Mouse (Mus musculus) MEL-GATA-1-ER (cell line): ENCODE results near the gene Spem2.
"Not testable (repeated sequence)": the region's sequence is repeated elsewhere in the genome, so short reads cannot be mapped to it uniquely, and the experiment has no call there.

Experiments used
- DNase-seq: peaks from one replicate; pipeline ENCODE4 v3.0.0-alpha.2; 2012; ENCODE audit warnings: low read depth; ENCODE audit errors: extremely low read depth

The Spem2 gene

DNA sequence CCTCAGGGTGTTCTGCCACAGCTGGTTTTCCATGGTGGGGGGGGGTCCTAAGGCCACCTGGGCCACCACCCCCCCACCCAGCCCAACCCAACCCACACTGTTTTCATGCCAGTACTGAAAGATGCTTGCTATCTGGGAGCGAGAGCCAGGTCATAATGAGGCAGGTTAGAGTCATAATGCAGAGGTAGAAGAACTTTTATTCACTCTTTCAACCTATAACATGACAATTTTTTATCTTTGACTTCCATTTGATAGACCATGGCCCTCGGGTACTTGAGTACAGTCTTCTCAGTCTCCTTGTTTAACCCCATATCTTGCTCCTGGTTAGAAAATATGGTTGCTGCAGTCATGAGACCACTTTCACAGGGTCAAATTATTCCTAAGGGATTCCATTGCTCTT is at the start of gene Spem2:
Gene Spem2 (minus strand): TSS at position 101 of the 400 bp plus-strand sequence.
- DNase-seq: no peak

GRCm38 (mm10) chr11:69867335-69867734 is 49.1 kb upstream of the Spem2 start:
- no peak for DNase-seq

DNA sequence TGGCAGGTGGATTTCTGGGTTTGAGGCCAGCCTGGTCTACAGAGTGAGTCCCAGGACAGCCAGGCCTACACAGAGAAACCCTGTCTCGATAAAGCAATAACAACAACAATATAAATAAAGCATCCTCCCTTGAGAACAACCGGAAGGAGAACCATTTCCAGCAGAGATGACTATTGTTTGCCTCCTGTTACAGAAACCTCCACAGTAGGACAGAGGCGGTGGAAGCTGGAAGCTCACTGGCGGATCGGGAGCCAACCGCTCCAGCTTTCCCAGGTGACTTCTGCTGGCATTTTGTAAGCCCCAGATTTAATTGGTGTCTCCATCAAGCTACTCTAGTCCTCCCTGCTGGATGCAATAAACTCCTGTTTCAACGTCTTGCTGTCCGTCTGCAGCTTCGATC is 47.3 kb upstream of the Spem2 start:
- no peak for DNase-seq

- DNase-seq: no peak
These were observed 46.0 kb upstream of the Spem2 start for GRCm38 (mm10) chr11:69864138-69864860.

DNA sequence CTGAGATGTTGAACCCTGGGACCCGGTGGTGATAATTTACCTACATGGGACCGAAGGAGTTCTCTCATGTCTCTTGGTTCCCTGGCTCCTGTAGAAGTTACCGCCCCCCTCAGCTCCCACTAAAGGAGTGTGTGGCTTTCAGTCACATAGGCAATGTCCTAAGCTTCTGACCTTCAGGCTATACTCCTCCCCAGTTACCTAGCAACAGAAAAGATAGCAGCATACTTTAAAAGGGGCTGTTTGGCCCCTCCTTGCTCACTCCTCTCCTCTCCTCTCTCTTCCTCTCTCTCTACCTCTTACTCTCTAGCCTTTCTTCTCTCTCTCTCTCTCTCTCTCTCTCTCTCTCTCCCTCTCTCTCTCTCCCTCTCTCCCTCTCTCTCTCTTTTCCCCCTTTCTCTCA is 45.5 kb upstream of the Spem2 start:
- not testable (repeated sequence) for DNase-seq

- no peak for DNase-seq
These were observed 40.1 kb upstream of the Spem2 start, which contains the start of gene Tnk1 for GRCm38 (mm10) chr11:69858113-69858998. TSS of gene Tnk1 (minus strand) at chr11:69858730.

DNA sequence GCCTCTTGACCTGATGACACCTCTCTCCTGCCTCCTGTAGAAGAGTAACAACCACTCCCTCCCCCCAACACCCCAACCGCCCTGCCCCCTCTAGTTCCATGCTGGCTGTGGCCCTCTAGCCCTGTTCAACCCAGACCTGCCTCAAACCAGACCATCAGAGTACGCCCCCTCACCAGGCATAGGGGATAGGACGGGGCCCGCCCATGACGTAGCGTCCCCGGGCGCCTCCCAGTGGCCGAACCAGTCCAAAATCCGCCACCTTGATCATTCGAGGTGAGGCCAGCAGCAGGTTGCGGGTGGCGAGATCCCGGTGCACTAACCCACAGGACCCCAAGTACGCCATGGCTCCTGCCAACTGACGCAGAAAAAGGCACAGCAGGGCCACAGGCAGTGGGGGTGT is 37.1 kb upstream of the Spem2 start:
- DNase-seq: no peak

GRCm38 (mm10) chr11:69854680-69855079 is 36.4 kb upstream of the Spem2 start:
- DNase-seq: no peak

- DNase-seq: peak; percentile 95
These were observed 35.7 kb upstream of the Spem2 start for GRCm38 (mm10) chr11:69853994-69854393.

GRCm38 (mm10) chr11:69850754-69851153 is 32.5 kb upstream of the Spem2 start:
- DNase-seq: no peak

DNA sequence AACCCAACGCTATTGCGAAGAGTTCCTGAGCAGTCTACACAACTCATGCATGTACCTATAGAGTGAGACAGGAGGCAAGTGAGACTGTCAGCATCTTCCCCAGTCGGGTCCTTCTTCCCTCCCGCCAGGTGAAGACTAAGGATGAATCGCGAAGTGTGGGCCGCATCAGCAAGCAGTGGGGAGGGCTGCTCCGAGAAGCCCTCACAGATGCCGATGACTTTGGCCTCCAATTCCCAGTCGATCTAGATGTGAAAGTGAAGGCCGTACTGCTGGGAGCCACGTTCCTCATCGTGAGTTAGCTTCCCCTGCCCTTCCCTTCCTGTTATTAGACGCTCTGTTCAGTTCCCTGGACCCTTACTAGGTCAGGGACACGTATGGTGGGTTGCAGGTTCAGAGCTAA is 31.6 kb upstream of the Spem2 start:
- DNase-seq: no peak

DNA sequence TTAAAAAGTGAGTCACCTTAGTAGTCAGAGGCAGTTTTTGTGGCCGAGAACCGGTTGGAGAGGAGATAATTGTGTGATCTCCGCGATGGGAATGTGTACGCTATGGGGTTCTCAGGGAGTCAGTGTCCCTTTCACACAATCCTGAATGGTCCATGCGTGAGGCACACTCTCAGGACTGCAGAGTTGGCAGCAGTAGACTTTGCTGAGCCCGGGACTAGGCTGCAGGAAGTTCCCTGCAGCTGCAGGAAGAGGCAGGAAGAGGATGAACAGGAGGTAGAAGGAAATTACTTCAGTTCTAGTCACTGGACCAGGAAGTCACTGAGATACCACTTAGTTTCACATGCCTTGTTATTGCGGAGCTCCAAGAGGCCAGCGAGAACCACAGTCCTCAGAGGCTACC is 30.9 kb upstream of the Spem2 start:
- DNase-seq: no peak

DNA sequence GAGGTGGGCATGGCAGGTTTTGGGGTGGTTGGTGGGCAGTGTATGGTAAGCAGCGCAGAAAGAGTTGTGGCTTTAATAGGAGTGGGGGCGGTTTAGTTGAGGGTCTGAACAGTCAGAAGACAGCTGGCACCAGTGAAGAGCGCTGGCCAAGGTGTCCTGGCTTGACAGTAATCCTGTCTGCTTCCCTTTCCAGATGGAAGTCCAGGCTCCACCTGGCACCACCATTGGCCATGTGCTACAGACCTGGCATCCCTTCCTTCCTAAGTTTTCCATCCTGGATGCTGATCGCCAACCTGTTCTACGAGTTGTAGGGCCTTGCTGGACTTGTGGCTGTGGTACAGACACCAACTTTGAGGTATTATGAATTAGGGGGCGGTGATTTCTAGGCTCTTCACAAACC is 29.8 kb upstream of the Spem2 start:
- no peak for DNase-seq

- no peak for DNase-seq
These were observed 28.7 kb upstream of the Spem2 start for GRCm38 (mm10) chr11:69846738-69847688.

DNA sequence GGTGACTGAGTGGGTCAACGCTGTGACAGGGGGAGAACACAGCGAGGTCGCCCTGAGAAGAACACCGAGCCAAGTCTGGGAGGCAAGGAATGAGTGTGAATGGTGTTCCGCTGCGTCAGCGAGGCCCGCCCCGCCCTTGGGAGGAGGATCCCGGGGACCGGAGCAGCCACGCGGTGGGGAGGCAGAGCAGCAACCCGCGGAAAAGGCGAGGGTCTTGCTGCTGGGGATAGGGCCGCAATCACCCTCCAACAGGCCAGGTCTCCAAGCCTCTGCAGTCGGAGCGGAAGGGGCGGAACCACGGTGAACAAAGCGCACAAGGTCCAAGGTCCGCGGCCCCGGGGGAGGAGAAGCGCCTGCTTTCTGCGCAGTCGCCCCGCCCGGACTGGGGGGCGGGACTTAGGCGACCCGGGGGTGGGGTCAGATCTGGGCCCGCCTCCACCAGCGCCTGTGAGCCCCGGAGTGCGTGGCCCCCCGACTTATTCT is 28.0 kb upstream of the Spem2 start, which contains the start of gene Plscr3:
Gene Plscr3 (plus strand): TSS at position 179 of the 483 bp plus-strand sequence.
- peak; percentile 80 for DNase-seq

GRCm38 (mm10) chr11:69838714-69839104 is 20.4 kb upstream of the Spem2 start:
- DNase-seq: peak; percentile 49

DNA sequence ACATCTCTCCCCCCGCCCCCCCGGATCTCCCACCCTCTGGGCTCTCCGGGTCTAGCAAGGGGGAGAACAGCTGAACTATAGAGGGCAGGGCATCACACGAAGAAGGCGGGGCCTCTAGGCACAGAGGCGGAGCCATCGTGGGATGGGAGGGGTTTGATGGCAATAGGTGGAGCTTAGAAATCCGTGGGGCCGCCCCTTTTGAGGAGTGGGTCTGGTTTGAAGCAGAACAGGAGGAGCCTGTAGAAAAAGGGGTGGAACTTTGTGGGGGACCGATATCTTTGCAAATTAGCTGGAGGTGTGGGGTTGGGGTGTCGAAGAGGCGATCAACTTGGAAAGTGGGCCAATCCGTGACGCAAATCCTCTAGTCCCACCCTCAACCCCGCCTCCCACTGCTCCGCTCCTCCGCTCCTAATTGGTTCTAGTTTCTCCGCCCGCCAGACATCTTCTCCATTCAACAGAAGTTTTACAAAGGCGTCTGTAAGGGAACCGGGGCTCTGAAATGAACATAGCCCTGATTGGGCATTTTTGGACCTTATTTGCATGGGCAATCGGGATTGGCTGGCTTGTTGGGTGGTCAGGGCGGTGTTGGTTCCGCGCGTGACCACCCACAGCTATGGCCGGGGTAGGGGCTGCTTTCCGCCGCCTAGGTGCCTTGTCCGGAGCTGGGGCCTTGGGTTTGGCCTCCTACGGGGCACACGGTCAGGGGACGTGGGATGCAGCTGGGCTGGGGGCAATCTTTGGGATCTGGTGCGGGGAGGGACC is 19.9 kb upstream of the Spem2 start, which contains the start of gene Tmem256:
Gene Tmem256 (plus strand): TSS at position 563 of the 762 bp plus-strand sequence.
- DNase-seq: peak; percentile 98

DNA sequence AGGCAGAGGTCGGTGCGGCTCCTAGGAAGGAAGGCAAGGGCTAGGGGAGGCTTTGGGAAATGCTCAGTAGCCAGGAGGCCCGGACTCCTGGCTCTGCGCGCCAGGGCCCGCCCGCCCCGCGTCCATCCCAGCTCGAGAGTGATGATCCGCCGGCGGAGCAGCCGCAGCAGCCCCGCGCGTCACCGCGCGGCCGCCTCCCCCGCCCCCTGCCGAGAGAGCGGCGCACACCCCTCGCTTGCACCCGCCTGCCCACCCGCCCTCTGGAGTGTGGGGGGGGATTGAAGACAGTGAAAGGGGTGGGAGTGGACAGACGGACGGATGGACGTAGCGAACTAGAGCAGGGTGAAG is 19.3 kb upstream of the Spem2 start, which contains the start of gene Nlgn2:
Gene Nlgn2 (minus strand): TSS at position 181 of the 348 bp plus-strand sequence.
- DNase-seq: no peak

DNA sequence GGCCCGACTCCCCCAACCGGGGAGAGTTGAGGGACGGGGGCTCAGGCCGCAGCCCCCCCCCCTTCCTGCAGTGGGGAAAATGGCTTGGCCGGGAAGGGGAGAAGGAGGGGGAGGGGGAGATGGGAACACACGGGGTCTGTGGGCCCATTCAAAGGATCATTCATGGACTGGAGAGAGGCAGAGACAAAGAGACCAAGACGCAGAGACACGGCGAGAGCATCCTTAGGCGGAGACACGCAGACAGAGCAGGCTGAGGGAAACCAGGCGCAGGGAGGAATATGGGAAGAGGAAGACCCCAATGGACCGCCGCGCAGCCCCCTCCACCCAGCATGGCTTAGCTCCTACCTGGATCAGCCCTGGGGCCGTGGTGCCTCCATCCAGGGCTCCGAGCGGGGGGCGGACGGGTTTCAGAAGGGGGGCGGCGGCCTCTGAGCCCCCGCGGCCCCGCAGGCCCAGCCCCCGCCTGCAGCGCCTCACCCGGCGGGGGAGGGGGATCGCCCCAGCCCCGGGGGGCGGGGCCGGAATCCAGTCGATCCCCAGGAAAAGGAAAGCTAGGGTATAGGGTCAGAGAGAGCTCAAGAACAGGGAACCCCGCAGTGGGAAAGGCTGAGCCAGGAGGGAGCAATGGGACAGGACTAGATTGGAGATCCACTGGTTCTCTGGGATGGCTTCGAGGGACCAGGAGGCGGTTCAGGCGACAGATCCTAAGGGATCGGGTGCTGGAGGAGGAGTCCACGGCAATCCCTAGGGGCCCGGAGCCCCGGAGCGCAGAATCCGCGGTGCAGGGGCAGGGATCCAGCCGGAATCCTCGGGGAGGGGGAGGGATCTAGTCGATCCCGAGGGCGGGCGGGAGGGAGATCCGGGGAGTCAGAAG is 18.7 kb upstream of the Spem2 start:
- DNase-seq: no peak
